Mouse (Mus musculus) olfactory bulb, adult 2 months (tissue): ENCODE measurements around the gene Ankrd33b. TPM values are rescaled to one million over a fixed set of nuclear protein-coding genes. Genes with fewer than 3 reads are reported as not detected.

Source experiments
- H3K27ac ChIP-seq: fragments of 200-500 bp; 2 replicates; pipeline ENCODE4 v1.5.1; 2012; ENCODE audit warnings: low read depth, low read length; ENCODE audit not compliant: insufficient read depth
- H3K4me1 ChIP-seq: fragments of 200-500 bp; 2 replicates; pipeline ENCODE4 v1.6.1; 2012; ENCODE audit warnings: low read length; ENCODE audit not compliant: control insufficient read depth, insufficient read depth
- H3K4me3 ChIP-seq: fragments of 200-500 bp; 2 replicates; pipeline ENCODE4 v1.5.1; 2012; ENCODE audit warnings: mild to moderate bottlenecking, low read depth, low read length, moderate library complexity; ENCODE audit not compliant: insufficient read depth
- CTCF ChIP-seq: fragments of 200-500 bp; IDR thresholded peaks from 2 replicates; pipeline ENCODE4 v1.5.1; 2012; ENCODE audit warnings: low read depth, mild to moderate bottlenecking, low read length, moderate library complexity; ENCODE audit not compliant: insufficient read depth
- POLR2A ChIP-seq: fragments of 200-500 bp; IDR thresholded peaks from 2 replicates; pipeline ENCODE4 v1.6.1; 2012; ENCODE audit warnings: mild to moderate bottlenecking, low read depth, low read length, moderate library complexity; ENCODE audit not compliant: insufficient read depth
- WGBS: fragments of 180-500 bp; shearing (Covaris S2); methylation state at CpG from one replicate; pipeline ENCODE4 v1.1.7; 2018; 5-methylcytosine and 5-hydroxymethylcytosine counted together
- polyA plus RNA-seq: library from polyadenylated mRNA; stranded (reverse); fragments of >200 nt; gene quantifications from 2 replicates; pipeline ENCODE4 v1.2.4, GENCODE M21; 2012; ENCODE audit warnings: low replicate concordance; ENCODE audit not compliant: missing spikeins, insufficient read depth, insufficient read length

The Ankrd33b gene
- polyA plus RNA-seq, 1 experiment, result not detected

GRCm38 (mm10) chr15:31258029-31258692, 109.4 kb downstream of the Ankrd33b start:
- Histone ChIP-seq H3K27ac (no peak overlapping the region), H3K4me1 (no peaks in the 10 kb centered on the region), H3K4me3 (no peak overlapping the region)
- WGBS, result 83% methylated on average over 21 of the region's 21 CpGs
- no peak for TF ChIP-seq POLR2A
- TF ChIP-seq CTCF, result no peak

DNA sequence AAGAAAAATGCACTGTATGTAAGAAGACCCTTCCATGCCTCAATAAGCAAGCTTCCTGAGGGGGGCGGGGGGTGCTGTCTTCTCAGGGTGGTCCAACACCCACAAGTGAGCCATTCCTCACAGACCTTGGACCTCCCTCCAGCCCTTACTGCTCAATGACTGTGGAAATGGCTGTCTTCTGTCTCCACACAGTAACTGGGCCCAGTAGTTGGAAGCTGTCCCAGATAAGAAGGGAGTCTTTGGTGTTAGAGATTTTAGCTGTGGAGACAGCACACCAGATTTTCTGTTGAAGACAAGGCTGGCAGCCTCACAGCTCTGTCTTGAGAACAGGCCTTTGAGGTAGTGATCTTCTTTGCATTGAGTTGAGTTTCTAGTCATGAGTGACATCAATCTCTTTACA, 110.2 kb downstream of the Ankrd33b start:
- no peak overlapping the region for H3K27ac ChIP-seq

GRCm38 (mm10) chr15:31255762-31256161, 111.8 kb downstream of the Ankrd33b start:
- no peaks in the 10 kb centered on the region for H3K4me1 ChIP-seq
- TF ChIP-seq POLR2A (no peak), CTCF (no peak)
- no peak overlapping the region for H3K4me3 ChIP-seq
- 90% methylated on average over 6 of the region's 6 CpGs for whole genome bisulfite sequencing
- no peak overlapping the region for H3K27ac ChIP-seq

More for the DNA sequence above, 110.2 kb downstream of the Ankrd33b start:
- Histone ChIP-seq H3K4me3 (no peak overlapping the region), H3K4me1 (no peaks in the 10 kb centered on the region)
- TF ChIP-seq POLR2A (no peak), CTCF (no peak)
- 94% methylated on average over 1 of the region's 1 CpGs for WGBS

DNA sequence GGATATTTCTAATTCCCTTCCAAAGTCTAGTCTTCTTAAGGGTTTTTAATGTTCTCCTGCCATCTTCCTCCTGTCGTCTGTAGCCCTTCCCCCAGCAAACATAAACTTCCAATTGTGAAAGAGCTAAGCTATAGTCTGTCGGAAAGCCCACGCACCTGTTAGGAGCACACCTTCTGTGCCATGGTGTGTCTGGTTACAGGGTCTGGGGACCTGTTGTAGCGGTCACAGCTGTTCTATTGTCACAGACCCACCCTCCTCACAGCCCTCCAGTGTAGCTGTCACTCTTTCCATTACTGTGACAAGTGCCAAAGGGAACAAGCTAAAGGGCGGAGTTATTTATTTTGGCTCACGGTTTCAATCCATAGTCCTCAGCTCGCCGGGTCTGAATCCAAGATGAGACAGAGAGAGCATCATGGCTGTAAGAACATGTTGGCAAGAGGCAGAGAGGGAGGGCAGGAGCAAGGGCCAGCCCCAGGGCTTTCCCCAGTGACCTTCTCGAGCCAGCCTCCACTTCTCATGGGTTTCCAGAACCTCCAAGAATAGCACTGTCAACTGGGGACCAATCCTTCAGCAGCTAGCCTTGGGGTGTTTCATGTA, 112.5 kb downstream of the Ankrd33b start:
- Histone ChIP-seq H3K4me3 (no peak overlapping the region), H3K27ac (no peak overlapping the region), H3K4me1 (no peaks in the 10 kb centered on the region)
- 87% methylated on average over 9 of the region's 9 CpGs for WGBS
- TF ChIP-seq CTCF, result no peak
- no peak for TF ChIP-seq POLR2A

- TF ChIP-seq CTCF, result no peak
- no peak for TF ChIP-seq POLR2A
- H3K4me1 ChIP-seq, result no peaks in the 10 kb centered on the region
- 86% methylated on average over 4 of the region's 4 CpGs for WGBS
- H3K27ac ChIP-seq, result no peak overlapping the region
- no peak overlapping the region for H3K4me3 ChIP-seq
These were observed 113.6 kb downstream of the Ankrd33b start for GRCm38 (mm10) chr15:31253963-31254362.

DNA sequence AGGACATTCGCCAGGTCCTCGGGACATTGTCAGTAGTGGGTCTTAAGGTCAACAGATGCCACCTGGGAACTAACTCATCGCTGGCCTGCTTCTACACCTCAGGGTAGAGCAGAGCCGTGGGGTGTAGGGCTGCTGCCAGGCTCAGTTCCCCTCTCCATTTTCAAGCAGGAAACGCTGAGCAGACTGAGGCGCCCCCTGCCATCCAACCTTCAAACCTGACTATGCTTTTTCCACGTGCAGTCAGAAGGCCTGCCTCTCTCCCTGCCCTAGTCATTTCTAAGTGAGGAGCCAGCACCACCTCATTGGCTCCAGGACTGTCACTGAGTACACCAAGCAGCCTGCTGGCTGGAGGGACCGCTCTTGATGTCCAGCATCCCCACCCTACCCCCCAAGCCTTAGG, 114.1 kb downstream of the Ankrd33b start:
- H3K27ac ChIP-seq, result no peak overlapping the region
- no peak overlapping the region for H3K4me3 ChIP-seq
- no peaks in the 10 kb centered on the region for H3K4me1 ChIP-seq
- no peak for TF ChIP-seq CTCF
- no peak for TF ChIP-seq POLR2A
- WGBS, result 83% methylated on average over 8 of the region's 8 CpGs

DNA sequence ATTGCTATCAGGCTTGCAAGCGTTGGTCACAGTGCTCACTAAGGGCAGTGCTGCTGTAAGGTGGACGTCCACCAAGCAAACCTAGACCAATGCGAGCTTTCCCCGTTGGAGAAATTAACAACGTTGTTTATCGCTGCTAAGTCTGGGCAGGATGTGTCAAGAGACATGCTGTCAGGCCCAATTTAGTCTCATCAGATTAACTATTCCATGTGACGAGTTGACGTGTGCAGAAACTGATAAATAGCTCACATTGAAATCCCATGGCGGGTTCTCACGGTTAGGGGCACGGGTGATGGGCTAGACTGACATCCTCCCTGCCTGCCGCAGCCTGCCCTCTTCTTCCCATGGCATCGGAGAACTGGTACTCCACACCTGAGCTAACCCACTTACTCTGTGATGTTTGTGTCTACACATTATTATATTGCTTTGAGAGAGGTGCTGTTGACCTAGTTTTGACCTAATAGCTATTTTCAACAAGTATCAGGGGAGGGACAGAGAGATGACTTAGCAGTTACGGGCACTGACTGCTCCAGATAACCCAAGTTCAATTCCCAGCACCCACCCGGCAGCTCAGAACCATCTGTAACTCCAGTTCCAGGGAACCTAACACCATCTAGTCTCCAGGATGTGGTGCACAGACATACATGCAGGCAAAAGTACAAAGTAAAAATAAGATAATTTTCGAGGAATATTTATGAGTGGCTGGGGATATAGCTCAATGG, 114.8 kb downstream of the Ankrd33b start:
- TF ChIP-seq CTCF (no peak), POLR2A (no peak)

GRCm38 (mm10) chr15:31251189-31251588, 116.3 kb downstream of the Ankrd33b start:
- 93% methylated on average over 6 of the region's 6 CpGs for WGBS
- H3K4me3 ChIP-seq, result no peak overlapping the region
- no peak for TF ChIP-seq POLR2A
- TF ChIP-seq CTCF, result no peak
- no peak overlapping the region for H3K27ac ChIP-seq
- H3K4me1 ChIP-seq, result peaks cover 6% of the 10 kb centered on the region; the same call in 1 of the 2 replicates

More for the DNA sequence above, 114.8 kb downstream of the Ankrd33b start:
- Histone ChIP-seq H3K4me1 (no peaks in the 10 kb centered on the region), H3K27ac (no peak overlapping the region), H3K4me3 (no peak overlapping the region)
- WGBS, result 85% methylated on average over 16 of the region's 16 CpGs

DNA sequence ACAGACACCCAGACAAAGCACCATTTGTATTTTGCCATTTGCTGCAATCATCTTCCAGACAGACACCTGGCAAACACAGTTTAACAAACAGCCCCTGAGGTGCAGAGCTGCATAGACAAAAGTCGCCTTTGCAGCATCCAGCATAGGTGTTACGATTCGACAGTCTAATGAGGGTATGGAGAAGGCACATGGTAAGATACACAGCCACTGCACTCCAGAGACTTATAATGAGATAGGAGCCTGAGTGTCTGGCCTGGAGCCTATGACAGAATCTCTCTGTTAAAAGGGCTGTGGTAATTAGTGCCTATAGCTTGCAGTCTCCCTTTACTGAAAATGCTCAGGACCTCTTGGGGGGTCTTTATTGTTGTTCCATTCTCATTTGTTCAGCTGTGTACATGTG, 116.8 kb downstream of the Ankrd33b start:
- H3K4me1 ChIP-seq, result peaks cover 6% of the 10 kb centered on the region; the same call in 1 of the 2 replicates
- 62% methylated on average over 3 of the region's 3 CpGs for WGBS
- TF ChIP-seq CTCF (no peak), POLR2A (no peak)
- H3K4me3 ChIP-seq, result no peak overlapping the region
- no peak overlapping the region for H3K27ac ChIP-seq
